Mouse (Mus musculus): ENCODE measurements at regions not wholly inside any gene's neighbourhood (a gene's known extent, or its start where the extent isn't known, plus 50 kb on each side); places are given as distances from the start of the nearest gene placed in this dataset.

DNA sequence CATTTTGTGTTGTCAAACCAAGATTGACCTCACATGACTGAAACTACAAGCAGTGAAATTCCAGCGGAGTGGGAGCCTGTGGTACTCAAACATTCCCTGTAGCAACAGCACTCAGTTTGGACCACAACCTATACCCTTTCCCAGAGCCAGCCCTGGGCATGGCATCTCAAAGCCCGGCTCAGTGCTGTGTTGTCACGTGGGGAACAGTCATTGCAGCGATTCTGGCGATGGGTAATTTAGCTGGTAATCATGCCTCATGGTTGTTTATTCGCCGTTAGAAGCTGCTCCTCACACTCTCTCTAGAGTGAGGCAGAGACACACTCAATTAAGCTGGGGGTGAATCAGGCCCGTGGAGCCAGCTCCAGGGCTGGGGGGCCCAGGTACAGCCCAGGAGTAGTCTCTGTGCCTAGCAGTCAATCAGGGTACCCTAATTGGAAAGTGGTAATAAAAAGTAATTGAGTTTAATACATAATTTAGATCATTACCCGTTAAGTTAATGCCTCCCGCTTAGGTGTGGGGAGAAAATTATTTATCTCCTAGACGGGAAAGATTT is 85.5 kb upstream of the A530016L24Rik start:
- Histone ChIP-seq H3K4me3 (ENCODE audit: low read depth, low read length) (no peak overlapping the region), H3K27ac (ENCODE audit: low read depth, low read length) (peak overlapping the region; percentile 16; the same call in 1 of the 2 replicates), H3K9ac (replicated peaks; ENCODE audit: low read depth, low read length) (no peak overlapping the region), H3K36me3 (ENCODE audit: control insufficient read depth, insufficient read depth, low read length) (no peaks in the 10 kb centered on the region), H3K4me1 (ENCODE audit: control insufficient read depth, insufficient read depth, low read length) (peaks cover 20% of the 10 kb centered on the region), H3K4me2 (ENCODE audit: low read depth, low read length) (no peak overlapping the region), H3K9me3 (ENCODE audit: control insufficient read depth, low read length) (no peaks in the 10 kb centered on the region), H3K27me3 (ENCODE audit: control insufficient read depth, insufficient read depth, low read length) (no peaks in the 10 kb centered on the region)
- WGBS, result 34% methylated on average over 11 of the region's 11 CpGs
- peak; percentile 90 for ATAC-seq (ENCODE audit: low read depth)

DNA sequence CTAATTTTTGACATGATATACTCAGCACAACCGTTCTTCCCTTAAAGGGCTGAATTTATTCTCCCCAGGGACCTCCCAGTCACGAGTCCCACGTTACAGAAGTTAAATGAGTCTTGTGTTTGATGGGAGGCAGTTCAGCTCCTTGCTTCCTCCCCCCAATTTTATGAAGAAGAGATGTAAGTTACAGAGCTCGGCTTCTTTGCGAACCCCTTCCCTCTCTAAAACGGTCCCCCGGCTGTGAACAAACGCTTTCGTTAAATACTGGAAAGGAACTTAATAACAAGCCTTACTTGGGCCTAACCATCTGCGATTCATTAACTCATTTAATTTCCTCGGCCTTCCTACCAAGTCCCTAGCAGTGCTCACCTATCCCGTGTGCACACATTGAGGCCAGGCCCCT is 84.9 kb upstream of the A530016L24Rik start:
- no peaks in the 10 kb centered on the region for H3K36me3 ChIP-seq (ENCODE audit: control insufficient read depth, insufficient read depth, low read length)
- peaks cover 20% of the 10 kb centered on the region for H3K4me1 ChIP-seq (ENCODE audit: control insufficient read depth, insufficient read depth, low read length)
- no peaks in the 10 kb centered on the region for H3K27me3 ChIP-seq (ENCODE audit: control insufficient read depth, insufficient read depth, low read length)
- no peak for ATAC-seq (ENCODE audit: low read depth)
- H3K4me2 ChIP-seq (ENCODE audit: low read depth, low read length), result no peak overlapping the region
- H3K27ac ChIP-seq (ENCODE audit: low read depth, low read length), result no peak overlapping the region
- WGBS, result 52% methylated on average over 12 of the region's 12 CpGs
- no peak overlapping the region for H3K4me3 ChIP-seq (ENCODE audit: low read depth, low read length)
- H3K9me3 ChIP-seq (ENCODE audit: control insufficient read depth, low read length), result no peaks in the 10 kb centered on the region
- H3K9ac ChIP-seq (replicated peaks; ENCODE audit: low read depth, low read length), result no peak overlapping the region

- ATAC-seq (ENCODE audit: low read depth), result peak; percentile 57; the same call in 1 of the 2 replicates
- Histone ChIP-seq H3K36me3 (ENCODE audit: control insufficient read depth, insufficient read depth, low read length) (no peaks in the 10 kb centered on the region), H3K4me1 (ENCODE audit: control insufficient read depth, insufficient read depth, low read length) (peaks cover 20% of the 10 kb centered on the region), H3K9ac (replicated peaks; ENCODE audit: low read depth, low read length) (no peak overlapping the region), H3K9me3 (ENCODE audit: control insufficient read depth, low read length) (no peaks in the 10 kb centered on the region), H3K27ac (ENCODE audit: low read depth, low read length) (no peak overlapping the region), H3K4me2 (ENCODE audit: low read depth, low read length) (no peak overlapping the region), H3K27me3 (ENCODE audit: control insufficient read depth, insufficient read depth, low read length) (no peaks in the 10 kb centered on the region), H3K4me3 (ENCODE audit: low read depth, low read length) (no peak overlapping the region)
- WGBS, result 31% methylated on average over 12 of the region's 12 CpGs
These were observed 83.5 kb upstream of the A530016L24Rik start for GRCm38 (mm10) chr12:112405781-112406213.

DNA sequence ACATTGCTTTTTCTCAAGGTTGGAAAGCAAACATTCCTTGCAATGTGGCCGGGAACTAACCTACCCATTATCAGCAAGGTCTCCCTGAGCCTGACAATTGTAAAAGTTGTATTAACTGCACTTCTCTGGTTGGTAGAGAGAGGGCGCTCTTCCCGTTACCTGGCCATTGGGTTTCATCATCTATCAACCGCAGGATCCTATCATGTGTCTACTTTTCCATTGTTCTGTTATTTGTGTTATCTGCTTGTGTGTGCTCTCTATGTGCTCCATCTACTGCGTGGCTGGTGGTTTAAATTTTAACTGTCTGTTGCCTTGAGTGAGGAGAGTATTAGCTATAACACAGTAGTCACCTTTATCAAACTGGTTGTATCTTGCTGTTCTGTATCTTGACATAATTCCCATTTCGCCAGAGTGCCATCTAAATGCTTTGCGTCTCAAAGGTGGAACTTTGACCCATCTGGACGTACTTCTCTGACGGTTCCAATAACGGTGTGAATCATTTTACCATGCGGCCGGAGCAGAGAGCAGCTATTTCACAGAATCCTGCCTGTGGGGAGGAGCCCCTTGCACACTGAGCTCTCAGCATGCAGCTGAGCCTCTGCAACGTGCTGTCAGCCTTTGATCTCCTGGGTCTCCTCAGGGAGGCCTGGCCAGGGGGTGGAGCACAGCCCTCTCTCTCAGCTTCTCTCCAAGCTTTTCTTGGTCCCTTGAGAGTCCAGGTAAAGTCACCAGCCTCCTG is 77.5 kb upstream of the A530016L24Rik start:
- H3K9me3 ChIP-seq (ENCODE audit: control insufficient read depth, low read length), result no peaks in the 10 kb centered on the region
- no peak for ATAC-seq (ENCODE audit: low read depth)
- WGBS, result 7% methylated on average over 13 of the region's 13 CpGs
- no peak overlapping the region for H3K4me2 ChIP-seq (ENCODE audit: low read depth, low read length)
- no peaks in the 10 kb centered on the region for H3K27me3 ChIP-seq (ENCODE audit: control insufficient read depth, insufficient read depth, low read length)
- no peaks in the 10 kb centered on the region for H3K36me3 ChIP-seq (ENCODE audit: control insufficient read depth, insufficient read depth, low read length)
- no peak overlapping the region for H3K9ac ChIP-seq (replicated peaks; ENCODE audit: low read depth, low read length)
- H3K27ac ChIP-seq (ENCODE audit: low read depth, low read length), result no peak overlapping the region
- H3K4me1 ChIP-seq (ENCODE audit: control insufficient read depth, insufficient read depth, low read length), result peaks cover 2% of the 10 kb centered on the region
- no peak overlapping the region for H3K4me3 ChIP-seq (ENCODE audit: low read depth, low read length)

DNA sequence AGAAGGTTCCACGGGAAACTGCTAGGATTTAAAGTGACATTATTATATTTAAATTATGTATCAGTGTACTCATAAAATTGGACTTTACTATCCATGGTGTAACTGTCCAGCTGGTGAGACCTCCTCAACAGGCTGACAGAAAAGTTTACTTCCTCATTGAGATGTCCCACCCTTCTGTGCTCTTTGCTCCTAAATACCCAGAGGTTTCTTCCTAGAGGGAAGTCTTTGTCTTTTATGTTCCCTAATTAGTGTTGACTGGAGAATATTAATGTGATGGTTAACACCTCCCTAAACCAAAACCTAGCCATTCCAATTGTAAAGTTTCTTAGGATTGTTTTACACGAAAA is 76.9 kb upstream of the A530016L24Rik start:
- ATAC-seq (ENCODE audit: low read depth), result no peak
- H3K4me3 ChIP-seq (ENCODE audit: low read depth, low read length), result no peak overlapping the region
- H3K9ac ChIP-seq (replicated peaks; ENCODE audit: low read depth, low read length), result no peak overlapping the region
- H3K9me3 ChIP-seq (ENCODE audit: control insufficient read depth, low read length), result no peaks in the 10 kb centered on the region
- H3K27me3 ChIP-seq (ENCODE audit: control insufficient read depth, insufficient read depth, low read length), result no peaks in the 10 kb centered on the region
- no peaks in the 10 kb centered on the region for H3K36me3 ChIP-seq (ENCODE audit: control insufficient read depth, insufficient read depth, low read length)
- no peaks in the 10 kb centered on the region for H3K4me1 ChIP-seq (ENCODE audit: control insufficient read depth, insufficient read depth, low read length)
- H3K27ac ChIP-seq (ENCODE audit: low read depth, low read length), result no peak overlapping the region
- WGBS, result 34% methylated on average over 2 of the region's 2 CpGs
- H3K4me2 ChIP-seq (ENCODE audit: low read depth, low read length), result no peak overlapping the region

DNA sequence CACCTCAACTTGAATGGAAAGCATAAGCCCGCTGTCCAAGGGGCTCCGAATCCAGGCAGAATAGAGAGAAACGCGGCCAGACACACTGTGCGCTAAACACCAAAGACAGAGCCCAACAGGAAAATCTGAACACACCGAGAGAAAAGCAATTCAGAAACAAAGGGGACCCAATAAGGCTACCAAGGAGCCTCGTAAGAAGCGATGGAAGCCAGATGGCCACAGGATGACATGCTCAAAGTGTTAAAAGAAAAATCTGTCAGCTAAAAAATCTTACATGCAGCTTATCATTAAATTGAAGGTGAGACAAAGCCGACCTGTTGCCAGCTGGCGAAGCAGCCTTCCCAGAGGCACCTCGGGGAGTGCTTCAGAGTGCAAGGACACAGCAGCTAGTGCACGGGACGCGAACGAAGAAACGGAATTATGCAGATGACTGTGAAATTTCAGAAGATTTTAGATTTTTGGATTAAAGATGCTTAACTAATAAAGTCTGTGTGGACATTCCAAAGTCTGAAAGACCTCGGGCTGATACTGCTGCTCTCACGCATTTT is 73.2 kb upstream of the A530016L24Rik start:
- Histone ChIP-seq H3K27ac (ENCODE audit: low read depth, low read length) (no peak overlapping the region), H3K36me3 (ENCODE audit: control insufficient read depth, insufficient read depth, low read length) (no peaks in the 10 kb centered on the region), H3K9me3 (ENCODE audit: control insufficient read depth, low read length) (no peaks in the 10 kb centered on the region), H3K9ac (replicated peaks; ENCODE audit: low read depth, low read length) (no peak overlapping the region), H3K4me1 (ENCODE audit: control insufficient read depth, insufficient read depth, low read length) (no peaks in the 10 kb centered on the region), H3K4me3 (ENCODE audit: low read depth, low read length) (no peak overlapping the region), H3K4me2 (ENCODE audit: low read depth, low read length) (no peak overlapping the region), H3K27me3 (ENCODE audit: control insufficient read depth, insufficient read depth, low read length) (no peaks in the 10 kb centered on the region)
- WGBS, result 82% methylated on average over 18 of the region's 18 CpGs
- ATAC-seq (ENCODE audit: low read depth), result no peak

DNA sequence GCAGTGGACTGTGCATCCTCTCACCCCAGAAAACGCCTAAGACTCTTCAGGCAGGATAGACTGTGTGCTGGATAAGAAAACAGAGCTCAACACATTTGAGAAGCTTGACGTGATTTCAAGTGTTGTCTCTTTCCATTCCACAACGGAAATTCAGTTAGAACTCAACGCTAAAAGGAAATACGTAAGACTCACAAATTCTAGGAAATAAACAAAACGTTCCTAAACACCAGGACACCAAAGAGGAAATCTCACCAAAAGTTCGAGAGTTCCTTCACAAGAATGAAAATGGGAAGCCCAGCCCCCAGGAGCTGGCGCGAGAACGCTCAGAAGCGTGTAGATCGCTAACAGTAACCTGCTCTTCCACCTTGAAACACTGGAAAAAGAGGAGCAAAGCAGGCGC is 72.7 kb upstream of the A530016L24Rik start:
- Histone ChIP-seq H3K4me2 (ENCODE audit: low read depth, low read length) (no peak overlapping the region), H3K27ac (ENCODE audit: low read depth, low read length) (no peak overlapping the region), H3K27me3 (ENCODE audit: control insufficient read depth, insufficient read depth, low read length) (no peaks in the 10 kb centered on the region), H3K36me3 (ENCODE audit: control insufficient read depth, insufficient read depth, low read length) (no peaks in the 10 kb centered on the region), H3K9me3 (ENCODE audit: control insufficient read depth, low read length) (no peaks in the 10 kb centered on the region), H3K4me1 (ENCODE audit: control insufficient read depth, insufficient read depth, low read length) (no peaks in the 10 kb centered on the region), H3K9ac (replicated peaks; ENCODE audit: low read depth, low read length) (no peak overlapping the region), H3K4me3 (ENCODE audit: low read depth, low read length) (no peak overlapping the region)
- WGBS, result 87% methylated on average over 13 of the region's 13 CpGs
- no peak for ATAC-seq (ENCODE audit: low read depth)

DNA sequence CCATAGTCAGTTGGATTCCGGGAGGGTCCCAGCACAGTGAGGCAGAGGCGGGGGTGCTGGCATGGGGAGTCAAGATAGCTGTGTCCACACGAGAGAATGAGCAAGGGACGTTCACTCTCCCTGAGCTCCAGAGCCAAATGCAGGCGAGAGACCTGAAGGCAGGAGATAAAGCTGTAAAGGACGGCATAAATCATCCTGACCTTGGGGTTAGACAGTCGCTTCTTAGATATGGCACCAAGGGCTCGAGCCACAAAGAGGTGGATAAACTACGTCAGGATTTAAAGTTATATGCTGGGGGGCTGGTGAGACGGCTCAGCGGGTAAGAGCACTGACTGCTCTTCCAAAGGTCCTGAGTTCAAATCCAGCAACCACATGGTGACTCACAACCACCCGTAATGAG is 70.6 kb upstream of the A530016L24Rik start:
- H3K4me1 ChIP-seq (ENCODE audit: control insufficient read depth, insufficient read depth, low read length), result no peaks in the 10 kb centered on the region
- no peak overlapping the region for H3K9ac ChIP-seq (replicated peaks; ENCODE audit: low read depth, low read length)
- H3K4me2 ChIP-seq (ENCODE audit: low read depth, low read length), result no peak overlapping the region
- ATAC-seq (ENCODE audit: low read depth), result no peak
- H3K27ac ChIP-seq (ENCODE audit: low read depth, low read length), result no peak overlapping the region
- no peaks in the 10 kb centered on the region for H3K9me3 ChIP-seq (ENCODE audit: control insufficient read depth, low read length)
- no peak overlapping the region for H3K4me3 ChIP-seq (ENCODE audit: low read depth, low read length)
- no peaks in the 10 kb centered on the region for H3K27me3 ChIP-seq (ENCODE audit: control insufficient read depth, insufficient read depth, low read length)
- whole genome bisulfite sequencing, result 70% methylated on average over 12 of the region's 12 CpGs
- H3K36me3 ChIP-seq (ENCODE audit: control insufficient read depth, insufficient read depth, low read length), result no peaks in the 10 kb centered on the region

GRCm38 (mm10) chr12:112422177-112422576 is 67.1 kb upstream of the A530016L24Rik start:
- no peaks in the 10 kb centered on the region for H3K9me3 ChIP-seq (ENCODE audit: control insufficient read depth, low read length)
- 45% methylated on average over 9 of the region's 9 CpGs for WGBS
- peaks cover 4% of the 10 kb centered on the region; the same call in 1 of the 2 replicates for H3K4me1 ChIP-seq (ENCODE audit: control insufficient read depth, insufficient read depth, low read length)
- no peak for ATAC-seq (ENCODE audit: low read depth)
- H3K9ac ChIP-seq (replicated peaks; ENCODE audit: low read depth, low read length), result no peak overlapping the region
- no peaks in the 10 kb centered on the region for H3K27me3 ChIP-seq (ENCODE audit: control insufficient read depth, insufficient read depth, low read length)
- no peak overlapping the region for H3K4me3 ChIP-seq (ENCODE audit: low read depth, low read length)
- no peaks in the 10 kb centered on the region for H3K36me3 ChIP-seq (ENCODE audit: control insufficient read depth, insufficient read depth, low read length)
- H3K4me2 ChIP-seq (ENCODE audit: low read depth, low read length), result no peak overlapping the region
- H3K27ac ChIP-seq (ENCODE audit: low read depth, low read length), result no peak overlapping the region

All from neural tube, embryonic 14.5 days (tissue).